Mouse (Mus musculus): ENCODE results near the gene Bdnf. TPM values are rescaled to one million over a fixed set of nuclear protein-coding genes. Genes with fewer than 3 reads are reported as not detected.
A peak's percentile ranks its signal among the peaks of the same experiment; 100 is the strongest.

The Bdnf gene
- 3.2 and 3.4 TPM in 2 replicates for polyA plus RNA-seq (2015; fragmentation: Nextera tagmentation; extraction: Ambion mirVana)

DNA sequence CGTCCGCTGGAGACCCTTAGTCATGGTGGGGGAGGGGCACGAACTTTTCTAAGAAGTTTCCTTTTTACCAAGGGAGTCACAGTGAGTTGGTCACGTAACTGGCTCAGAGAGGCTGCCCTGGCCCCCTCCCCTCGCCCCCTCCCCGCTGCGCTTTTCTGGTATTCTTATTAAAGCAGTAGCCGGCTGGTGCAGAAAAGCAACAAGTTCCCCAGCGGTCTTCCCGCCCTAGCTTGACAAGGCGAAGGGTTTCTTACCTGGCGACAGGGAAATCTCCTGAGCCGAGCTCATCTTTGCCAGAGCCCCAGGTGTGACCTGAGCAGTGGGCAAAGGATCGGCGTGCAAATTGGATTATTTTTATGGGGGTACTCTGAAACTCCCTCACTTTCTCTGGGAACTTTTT lies at the start of gene Bdnf:
Gene Bdnf (plus strand): TSS at position 169 of the 400 bp plus-strand sequence.
- Histone ChIP-seq H3K27ac (no peak within 1 kb of the TSS), H3K4me2 (replicated peaks) (peak within 1 kb of the TSS; percentile 64), H3K9me3 (no peaks in the 10 kb centered on the region), H3K9ac (no peak within 1 kb of the TSS), H3K4me3 (peak within 1 kb of the TSS; percentile 39), H3K27me3 (peaks cover 82% of the 10 kb centered on the region), H3K4me1 (peaks cover 31% of the 10 kb centered on the region), H3K36me3 (no peaks in the 10 kb centered on the region)
- no peak for ATAC-seq (ENCODE audit: low FRiP score, low read depth)
- 1% methylated on average over 15 of the region's 15 CpGs for WGBS

DNA sequence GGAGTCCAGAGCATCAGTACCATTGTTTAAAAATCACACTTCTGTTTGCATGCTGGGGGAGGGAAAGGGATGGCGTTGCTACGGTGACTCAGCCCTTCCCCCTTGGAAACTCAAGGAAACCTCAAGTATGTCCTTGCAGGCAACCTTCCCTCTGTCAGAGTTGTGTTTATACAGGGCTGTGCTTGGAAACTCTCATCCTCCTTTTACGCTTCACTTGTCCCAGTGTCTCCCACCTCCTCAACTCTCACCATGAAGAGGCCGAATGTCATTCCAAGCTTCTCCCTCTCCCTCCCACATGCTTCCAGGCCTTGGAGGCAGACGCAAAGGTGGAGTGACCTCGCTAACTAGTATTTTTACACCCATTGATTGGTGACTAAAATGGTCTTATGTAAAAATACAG lies 47.6 kb upstream of the Bdnf start:
- no peaks in the 10 kb centered on the region for H3K27me3 ChIP-seq
- no peaks in the 10 kb centered on the region for H3K4me1 ChIP-seq
- no peak overlapping the region for H3K4me3 ChIP-seq
- no peaks in the 10 kb centered on the region for H3K9me3 ChIP-seq
- no peak overlapping the region for H3K4me2 ChIP-seq (replicated peaks)
- ATAC-seq (ENCODE audit: low FRiP score, low read depth) = no peak
- no peaks in the 10 kb centered on the region for H3K36me3 ChIP-seq
- H3K27ac ChIP-seq = no peak overlapping the region
- H3K9ac ChIP-seq = no peak overlapping the region
- WGBS = 79% methylated on average over 6 of the region's 6 CpGs

DNA sequence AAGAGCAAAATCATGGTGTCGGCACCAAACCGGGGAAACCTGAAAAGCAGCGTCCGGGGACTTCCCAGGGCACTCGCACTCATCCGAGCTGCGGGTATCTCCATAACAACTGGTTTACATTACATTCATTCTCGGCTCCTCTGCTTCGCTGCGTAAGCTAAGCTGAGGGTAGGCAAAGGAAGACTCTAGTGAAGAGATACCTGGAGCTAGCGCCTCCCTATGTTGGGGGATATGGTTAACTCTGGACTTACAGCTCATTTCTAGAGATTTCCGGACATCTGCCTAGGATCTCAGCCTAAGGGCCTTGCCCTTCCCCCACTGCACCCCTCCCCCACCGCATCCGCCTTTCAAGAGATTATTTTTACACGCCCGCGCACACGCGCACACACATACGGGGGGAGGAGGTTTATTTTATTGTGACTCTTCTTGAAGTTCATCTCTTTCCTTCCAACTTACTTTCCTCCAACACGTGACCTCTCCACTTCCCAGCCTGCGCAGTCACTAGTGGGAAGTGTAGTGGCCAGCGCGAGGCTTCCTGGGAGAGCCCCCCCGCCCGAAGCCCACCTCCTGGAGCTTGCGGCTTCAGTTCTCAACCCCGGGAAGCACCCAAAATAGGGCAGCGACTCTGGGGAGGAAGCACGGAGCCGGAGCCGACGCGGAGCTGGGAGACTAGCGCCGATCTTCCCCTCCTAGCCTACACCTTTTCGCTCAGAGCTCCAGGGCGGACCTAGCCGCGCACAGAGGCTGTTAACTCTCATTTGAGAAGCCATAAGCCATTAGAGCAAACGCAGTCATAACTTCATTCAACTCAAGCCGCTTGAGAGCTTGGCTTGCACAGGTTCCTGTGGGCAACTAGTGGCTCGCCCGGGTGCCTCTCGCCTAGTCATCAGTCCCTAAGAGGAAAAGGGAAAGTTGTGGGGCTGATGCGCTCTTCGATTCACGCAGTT lies 718 bp upstream of the Bdnf start:
- WGBS = 1% methylated on average over 48 of the region's 48 CpGs
- ATAC-seq (ENCODE audit: low FRiP score, low read depth) = no peak
- Histone ChIP-seq H3K27ac (no peak overlapping the region), H3K9ac (no peak overlapping the region), H3K27me3 (peaks cover 76% of the 10 kb centered on the region), H3K4me3 (peak overlapping the region; percentile 39), H3K9me3 (no peaks in the 10 kb centered on the region), H3K4me2 (replicated peaks) (peak overlapping the region; percentile 64), H3K36me3 (no peaks in the 10 kb centered on the region), H3K4me1 (peaks cover 31% of the 10 kb centered on the region)

DNA sequence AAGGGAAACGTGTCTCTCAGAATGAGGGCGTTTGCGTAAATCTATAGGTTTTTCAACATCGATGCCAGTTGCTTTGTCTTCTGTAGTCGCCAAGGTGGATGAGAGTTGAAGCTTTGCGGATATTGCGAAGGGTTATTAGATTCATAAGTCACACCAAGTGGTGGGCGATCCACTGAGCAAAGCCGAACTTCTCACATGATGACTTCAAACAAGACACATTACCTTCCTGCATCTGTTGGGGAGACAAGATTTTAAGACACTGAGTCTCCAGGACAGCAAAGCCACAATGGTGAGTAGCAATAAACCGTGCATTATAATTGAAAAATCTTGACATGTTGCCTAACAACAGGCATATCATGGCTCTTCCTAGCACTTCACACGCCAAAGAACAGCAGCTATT lies 551 bp downstream of the Bdnf start:
- H3K9me3 ChIP-seq = no peaks in the 10 kb centered on the region
- H3K9ac ChIP-seq = no peak overlapping the region
- peaks cover 31% of the 10 kb centered on the region for H3K4me1 ChIP-seq
- no peak for ATAC-seq (ENCODE audit: low FRiP score, low read depth)
- peaks cover 82% of the 10 kb centered on the region for H3K27me3 ChIP-seq
- no peaks in the 10 kb centered on the region for H3K36me3 ChIP-seq
- 9% methylated on average over 11 of the region's 11 CpGs for WGBS
- no peak overlapping the region for H3K27ac ChIP-seq
- H3K4me2 ChIP-seq (replicated peaks) = no peak overlapping the region
- H3K4me3 ChIP-seq = no peak overlapping the region

DNA sequence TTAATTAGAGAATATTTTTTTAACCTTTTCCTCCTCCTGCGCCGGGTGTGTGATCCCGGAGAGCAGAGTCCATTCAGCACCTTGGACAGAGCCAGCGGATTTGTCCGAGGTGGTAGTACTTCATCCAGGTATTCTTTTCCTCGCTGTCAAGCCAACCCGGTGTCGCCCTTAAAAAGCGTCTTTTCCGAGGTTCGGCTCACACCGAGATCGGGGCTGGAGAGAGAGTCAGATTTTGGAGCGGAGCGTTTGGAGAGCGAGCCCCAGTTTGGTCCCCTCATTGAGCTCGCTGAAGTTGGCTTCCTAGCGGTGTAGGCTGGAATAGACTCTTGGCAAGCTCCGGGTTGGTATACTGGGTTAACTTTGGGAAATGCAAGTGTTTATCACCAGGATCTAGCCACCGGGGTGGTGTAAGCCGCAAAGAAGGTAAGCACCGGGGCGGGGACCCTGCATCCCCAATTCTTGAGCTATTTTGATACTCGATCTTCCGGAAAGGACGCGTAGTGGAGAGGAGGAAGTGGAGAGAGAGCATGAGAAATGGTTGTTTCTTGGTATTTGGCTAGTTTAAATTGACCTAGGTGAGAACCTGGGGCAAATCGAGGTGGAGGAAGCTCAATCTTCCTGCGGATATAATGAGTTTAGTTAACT lies 1.6 kb downstream of the Bdnf start:
- H3K4me2 ChIP-seq (replicated peaks) = peak overlapping the region; percentile 92
- WGBS = 2% methylated on average over 29 of the region's 29 CpGs
- H3K4me3 ChIP-seq = 0 out of 2 replicates have a peak overlapping the region, but pooled peaks have one; percentile 11

DNA sequence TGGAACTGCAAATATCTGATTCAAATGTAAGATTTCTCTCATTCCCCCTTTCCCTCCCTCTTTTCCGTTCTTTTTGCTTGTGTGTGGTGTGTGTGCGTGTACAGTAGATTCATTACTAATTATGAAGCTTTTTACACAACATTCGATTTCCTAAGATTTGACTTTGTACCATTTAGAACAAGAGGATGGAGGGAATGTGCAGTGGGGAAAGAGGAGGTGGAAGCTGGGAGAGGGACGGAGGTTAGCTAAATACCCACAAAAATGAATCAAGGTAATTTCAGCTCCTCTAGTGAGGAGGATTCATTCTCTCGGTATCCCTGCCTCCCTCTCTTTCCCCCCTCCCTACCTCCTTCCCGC lies 2.1 kb downstream of the Bdnf start:
- H3K27ac ChIP-seq = no peak overlapping the region
- H3K4me1 ChIP-seq = peaks cover 31% of the 10 kb centered on the region
- no peaks in the 10 kb centered on the region for H3K36me3 ChIP-seq
- no peaks in the 10 kb centered on the region for H3K9me3 ChIP-seq
- H3K9ac ChIP-seq = no peak overlapping the region
- no peak overlapping the region for H3K4me3 ChIP-seq
- ATAC-seq (ENCODE audit: low FRiP score, low read depth) = no peak
- under 1% methylated on average over 6 of the region's 6 CpGs for WGBS
- peaks cover 69% of the 10 kb centered on the region for H3K27me3 ChIP-seq
- peak overlapping the region; percentile 92; the same call in 1 of the 2 replicates for H3K4me2 ChIP-seq (replicated peaks)

More for the DNA sequence above, 1.6 kb downstream of the Bdnf start:
- Histone ChIP-seq H3K9ac (no peak overlapping the region), H3K36me3 (no peaks in the 10 kb centered on the region), H3K27me3 (peaks cover 71% of the 10 kb centered on the region), H3K9me3 (no peaks in the 10 kb centered on the region), H3K4me1 (peaks cover 31% of the 10 kb centered on the region), H3K27ac (no peak overlapping the region)
- no peak; the same call in 1 of the 2 replicates for ATAC-seq (ENCODE audit: low FRiP score, low read depth)

DNA sequence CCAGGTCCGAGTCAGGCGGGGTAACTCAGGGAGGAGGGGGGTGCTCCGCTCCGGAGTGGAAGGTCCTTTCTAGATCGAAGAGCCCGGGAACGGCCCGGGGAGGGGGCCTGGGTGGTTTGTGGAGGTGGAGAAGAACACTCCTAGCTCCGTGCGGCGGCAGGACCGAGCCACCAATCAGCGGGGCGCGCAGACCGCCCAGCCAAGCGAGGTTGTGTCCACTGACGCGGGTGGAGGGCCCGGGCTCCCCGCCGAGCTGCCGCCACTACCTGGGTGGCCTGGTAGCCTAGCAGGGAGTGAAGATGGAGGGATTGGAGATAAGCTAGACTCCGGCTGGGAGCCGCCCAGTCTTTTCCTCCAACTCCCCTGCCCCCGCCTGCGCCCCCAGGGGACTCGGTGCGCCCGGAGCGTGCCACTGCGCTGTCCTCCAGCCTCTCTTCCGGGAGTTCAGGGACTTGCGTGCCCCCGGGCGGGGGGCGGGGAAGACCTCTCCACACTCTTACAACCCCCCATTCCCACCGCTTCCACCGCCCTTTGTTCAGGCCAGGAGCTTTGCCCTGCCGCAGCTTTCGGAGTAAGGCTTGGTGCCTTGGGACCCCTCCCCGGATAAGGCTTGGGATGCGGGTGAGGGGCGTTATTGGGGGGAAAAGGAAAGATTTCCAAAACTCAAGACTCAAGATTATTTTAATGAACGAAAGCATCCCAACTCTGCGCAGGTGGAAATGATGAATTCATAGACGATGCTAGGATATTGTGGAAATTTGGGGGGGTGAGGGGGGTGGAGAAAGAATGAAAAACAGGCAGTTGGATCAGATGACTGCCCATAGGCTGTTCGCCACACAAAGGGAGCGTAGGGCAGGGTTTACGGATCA lies 3.0 kb downstream of the Bdnf start:
- Histone ChIP-seq H3K4me1 (peaks cover 31% of the 10 kb centered on the region), H3K36me3 (no peaks in the 10 kb centered on the region), H3K27me3 (peaks cover 64% of the 10 kb centered on the region), H3K27ac (no peak overlapping the region), H3K4me2 (replicated peaks) (peak overlapping the region; percentile 92), H3K9me3 (no peaks in the 10 kb centered on the region), H3K4me3 (peak overlapping the region; percentile 49), H3K9ac (peak overlapping the region; percentile 35; the same call in 1 of the 2 replicates)
- ATAC-seq (ENCODE audit: low FRiP score, low read depth) = peak; percentile 38
- WGBS = under 1% methylated on average over 48 of the region's 50 CpGs

DNA sequence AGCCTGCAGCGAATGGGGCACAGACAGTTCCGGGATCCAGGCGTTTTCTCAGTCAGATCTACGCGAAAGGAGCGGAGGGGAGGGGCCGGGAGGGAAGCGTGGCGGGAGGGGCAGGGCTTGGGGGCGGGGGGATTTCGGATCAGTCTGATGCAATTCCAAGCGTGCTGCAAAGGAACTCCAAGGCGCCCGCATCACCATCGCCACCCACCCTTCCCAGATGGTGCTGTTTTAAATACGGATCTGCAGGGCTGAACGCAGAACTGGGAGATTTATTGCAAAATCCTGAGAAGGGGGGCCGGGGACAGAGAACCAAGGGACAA lies 3.5 kb downstream of the Bdnf start:
- peak overlapping the region; percentile 48; the same call in 1 of the 2 replicates for H3K9ac ChIP-seq
- H3K4me3 ChIP-seq = peak overlapping the region; percentile 49
- no peaks in the 10 kb centered on the region for H3K9me3 ChIP-seq
- no peak overlapping the region for H3K27ac ChIP-seq
- 0% methylated on average over 18 of the region's 18 CpGs for WGBS
- H3K27me3 ChIP-seq = peaks cover 59% of the 10 kb centered on the region
- H3K36me3 ChIP-seq = no peaks in the 10 kb centered on the region
- peaks cover 31% of the 10 kb centered on the region for H3K4me1 ChIP-seq
- peak overlapping the region; percentile 92 for H3K4me2 ChIP-seq (replicated peaks)
- peak; percentile 81; the same call in 1 of the 2 replicates for ATAC-seq (ENCODE audit: low FRiP score, low read depth)

DNA sequence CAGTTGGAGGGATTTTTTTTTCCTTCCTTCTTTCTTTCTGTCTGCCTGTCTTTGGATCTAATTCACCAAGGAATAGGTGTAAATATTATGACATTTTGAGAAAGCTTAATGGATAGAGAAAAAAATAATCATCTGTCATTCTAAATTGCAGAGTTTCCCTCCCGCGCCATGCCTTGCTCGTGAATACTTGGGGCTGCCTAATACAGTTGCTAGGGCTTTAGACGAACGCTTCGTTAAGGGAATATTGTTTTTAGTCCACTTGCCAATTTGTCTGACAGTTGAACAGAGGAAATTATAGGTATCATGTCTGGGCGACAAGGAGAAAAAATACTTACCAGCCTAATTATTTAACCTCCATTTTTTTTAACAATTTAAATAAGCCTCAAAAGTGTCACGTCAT lies 4.0 kb downstream of the Bdnf start:
- 1% methylated on average over 8 of the region's 8 CpGs for WGBS
- Histone ChIP-seq H3K9ac (peak overlapping the region; percentile 48; the same call in 1 of the 2 replicates), H3K9me3 (no peaks in the 10 kb centered on the region), H3K27me3 (peaks cover 58% of the 10 kb centered on the region), H3K4me1 (peaks cover 30% of the 10 kb centered on the region), H3K4me3 (peak overlapping the region; percentile 49), H3K36me3 (no peaks in the 10 kb centered on the region), H3K27ac (no peak overlapping the region), H3K4me2 (replicated peaks) (peak overlapping the region; percentile 92)
- no peak for ATAC-seq (ENCODE audit: low FRiP score, low read depth)

DNA sequence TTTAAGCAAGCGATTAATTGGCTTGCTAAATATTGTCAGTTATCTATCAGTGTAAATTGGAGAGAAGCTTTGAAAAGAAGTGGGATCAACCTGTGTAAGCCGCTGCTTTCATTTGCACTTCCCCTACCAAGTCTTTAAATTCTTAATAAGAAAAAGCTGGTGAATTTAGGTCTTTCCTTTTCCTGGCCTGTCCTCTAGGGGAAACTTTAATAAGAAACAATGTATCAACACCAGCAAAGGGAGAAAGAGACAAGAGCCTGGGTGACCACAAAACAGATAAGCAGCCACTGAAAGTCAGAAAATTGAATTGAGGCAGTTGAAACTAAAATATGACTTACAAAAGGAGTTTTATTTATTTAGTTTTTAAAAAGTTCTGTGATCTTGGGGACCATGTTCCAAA lies 4.9 kb downstream of the Bdnf start:
- no peaks in the 10 kb centered on the region for H3K36me3 ChIP-seq
- no peak overlapping the region for H3K4me2 ChIP-seq (replicated peaks)
- peaks cover 20% of the 10 kb centered on the region for H3K4me1 ChIP-seq
- H3K4me3 ChIP-seq = no peak overlapping the region
- no peak for ATAC-seq (ENCODE audit: low FRiP score, low read depth)
- 32% methylated on average over 2 of the region's 2 CpGs for WGBS
- H3K9ac ChIP-seq = no peak overlapping the region
- H3K9me3 ChIP-seq = no peaks in the 10 kb centered on the region
- H3K27ac ChIP-seq = no peak overlapping the region
- H3K27me3 ChIP-seq = peaks cover 48% of the 10 kb centered on the region

DNA sequence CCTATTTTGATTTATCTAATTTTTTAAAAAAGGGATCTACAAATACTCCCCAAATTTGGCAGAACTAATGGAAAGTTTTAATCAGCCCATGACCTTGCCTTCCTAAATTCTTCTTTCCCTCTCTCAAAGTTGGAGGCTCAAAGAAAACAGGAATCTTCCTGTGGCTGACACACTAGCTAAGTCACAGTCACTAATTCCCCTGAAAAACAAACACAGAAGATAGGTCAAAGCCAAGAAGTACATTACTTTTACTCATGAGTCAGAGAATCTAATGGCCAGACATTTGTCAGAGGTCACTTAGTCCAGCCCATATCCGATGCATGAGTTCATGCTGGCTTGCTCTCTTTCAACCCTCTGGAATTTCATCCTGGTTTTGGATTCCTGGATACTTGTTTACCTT lies 6.6 kb downstream of the Bdnf start:
- no peak for ATAC-seq (ENCODE audit: low FRiP score, low read depth)
- no peak overlapping the region for H3K4me3 ChIP-seq
- H3K9ac ChIP-seq = no peak overlapping the region
- 88% methylated on average over 1 of the region's 1 CpGs for WGBS
- H3K4me1 ChIP-seq = peaks cover 16% of the 10 kb centered on the region
- no peaks in the 10 kb centered on the region for H3K36me3 ChIP-seq
- H3K9me3 ChIP-seq = no peaks in the 10 kb centered on the region
- H3K27ac ChIP-seq = no peak overlapping the region
- H3K27me3 ChIP-seq = peaks cover 32% of the 10 kb centered on the region
- H3K4me2 ChIP-seq (replicated peaks) = no peak overlapping the region
